Mouse (Mus musculus) kidney, adult 2 months (tissue): ENCODE results near the gene Zbtb2.

ENCODE experiments used
- CTCF ChIP-seq: fragments of 200-500 bp; conservative IDR thresholded peaks from 2 replicates; pipeline ENCODE4 v1.5.1; 2011; ENCODE audit warnings: low read depth, mild to moderate bottlenecking, control low read depth, low read length, moderate library complexity, mixed read lengths; ENCODE audit not compliant: insufficient read depth, insufficient read length
- POLR2A ChIP-seq: fragments of 200-500 bp; IDR thresholded peaks from one replicate; pipeline ENCODE4 v1.6.1; 2011; ENCODE audit warnings: low read depth, low read length, control low read depth

DNA sequence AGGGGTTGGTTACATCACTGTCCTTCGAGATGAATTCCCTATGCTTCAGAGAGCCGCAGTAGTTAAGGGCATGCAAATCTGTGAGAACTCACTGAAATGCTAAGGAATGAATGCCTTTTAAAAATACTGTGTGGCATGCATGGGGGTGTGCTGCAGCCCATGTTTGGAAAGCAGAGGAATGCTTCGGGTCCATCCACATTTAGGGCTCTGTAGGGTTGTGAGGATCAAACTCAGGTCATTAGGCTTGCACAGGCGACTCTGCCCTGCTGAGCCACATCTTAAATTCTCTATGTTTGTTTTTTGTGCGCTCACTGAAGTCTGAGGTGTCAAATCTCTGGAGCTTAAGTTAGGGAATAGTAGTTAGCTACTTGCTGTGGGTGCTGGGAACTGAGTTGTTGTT lies 3.2 kb upstream of the Zbtb2 start:
- TF ChIP-seq CTCF (no peak), POLR2A (no peak)
